Mouse (Mus musculus) midbrain, embryonic 14.5 days (tissue): ENCODE data around the gene Gm43518. TPM values are rescaled to one million over a fixed set of nuclear protein-coding genes. Genes with fewer than 3 reads are reported as not detected.

Experiments used
- ATAC-seq: fragments of 200-750 bp; cut with Nextera tagmentation; 2 replicates; pipeline ENCODE4 v1.8.0; 2017; ENCODE audit warnings: moderate number of reproducible peaks, moderate library complexity; ENCODE audit not compliant: low FRiP score, low TSS enrichment
- DNase-seq: peaks from one replicate; pipeline ENCODE4 v3.0.0-alpha.2; 2015
- H3K27ac ChIP-seq: fragments of 300-500 bp; sonication (generic); replicated peaks from 2 replicates; pipeline ENCODE4 v1.5.1; 2014; ENCODE audit warnings: mild to moderate bottlenecking, low read depth, low read length, moderate library complexity
- H3K27me3 ChIP-seq: fragments of 300-500 bp; sonication (generic); 2 replicates; pipeline ENCODE4 v1.6.1; 2014; ENCODE audit warnings: low read length, control low read depth, mixed read lengths; ENCODE audit not compliant: control insufficient read depth, insufficient read depth
- H3K36me3 ChIP-seq: fragments of 300-500 bp; sonication (generic); 2 replicates; pipeline ENCODE4 v1.6.1; 2014; ENCODE audit warnings: low read length, control low read depth; ENCODE audit not compliant: control insufficient read depth, insufficient read depth
- H3K4me1 ChIP-seq: fragments of 300-500 bp; sonication (generic); 2 replicates; pipeline ENCODE4 v1.6.1; 2014; ENCODE audit warnings: mild to moderate bottlenecking, antibody characterized with exemption, low read length, control low read depth; ENCODE audit not compliant: control insufficient read depth, insufficient read depth
- H3K4me2 ChIP-seq: fragments of 300-500 bp; sonication (generic); 2 replicates; pipeline ENCODE4 v1.6.1; 2014; ENCODE audit warnings: mild to moderate bottlenecking, low read length, moderate library complexity
- H3K4me3 ChIP-seq: fragments of 300-500 bp; sonication (generic); replicated peaks from 2 replicates; pipeline ENCODE4 v1.5.1; 2014; ENCODE audit warnings: low read depth, low read length
- H3K9ac ChIP-seq: fragments of 300-500 bp; sonication (generic); replicated peaks from 2 replicates; pipeline ENCODE4 v1.6.1; 2014; ENCODE audit warnings: mild to moderate bottlenecking, low read length, moderate library complexity
- H3K9me3 ChIP-seq: fragments of 300-500 bp; sonication (generic); 2 replicates; pipeline ENCODE4 v1.6.1; 2016; ENCODE audit warnings: low read length, control low read depth, mixed read lengths; ENCODE audit not compliant: control insufficient read depth
- WGBS: fragments of 180-500 bp; shearing (Covaris S2); extraction: QIAGEN DNeasy Blood & Tissue Kit; methylation state at CpG from one replicate; pipeline ENCODE4 v1.1.7; 2014; 5-methylcytosine and 5-hydroxymethylcytosine counted together
- polyA plus RNA-seq: library from polyadenylated mRNA; unstranded; fragments of >200 nt; fragmentation: Nextera tagmentation; extraction: Ambion mirVana; gene quantifications from 2 replicates; pipeline ENCODE4 v1.2.1, GENCODE M21; 2014

Gene Gm43518
- polyA plus RNA-seq, 1 experiment from 2014 or later, result 2.0 TPM

DNA sequence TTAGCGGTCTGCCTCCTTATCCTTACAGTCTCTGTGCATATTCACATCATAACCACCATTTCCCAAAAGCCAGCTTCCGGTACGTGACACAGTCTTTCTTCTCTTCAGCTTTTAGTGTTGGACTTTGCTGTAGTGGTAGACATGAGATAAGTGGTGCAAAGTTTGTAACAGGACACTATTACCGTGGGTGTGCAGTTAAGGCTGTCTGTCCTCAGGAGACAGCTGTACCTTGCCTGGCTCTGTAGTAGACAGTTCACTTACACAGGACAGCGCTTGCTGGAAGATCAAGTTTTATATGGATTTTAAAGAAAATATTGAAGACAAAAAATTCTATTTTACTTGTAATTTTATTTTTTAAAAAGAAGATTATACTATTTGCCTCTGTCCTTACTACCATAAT lies 41.2 kb downstream of the Gm43518 start:
- no peak overlapping the region for H3K9ac ChIP-seq
- ATAC-seq (no peak), DNase-seq (no peak)
- no peak overlapping the region for H3K4me2 ChIP-seq
- H3K4me3 ChIP-seq, result no peak overlapping the region
- no peaks in the 10 kb centered on the region for H3K9me3 ChIP-seq
- WGBS, result 89% methylated on average over 5 of the region's 5 CpGs
- H3K27me3 ChIP-seq, result no peaks in the 10 kb centered on the region
- no peaks in the 10 kb centered on the region for H3K4me1 ChIP-seq
- H3K36me3 ChIP-seq, result no peaks in the 10 kb centered on the region
- H3K27ac ChIP-seq, result no peak overlapping the region

DNA sequence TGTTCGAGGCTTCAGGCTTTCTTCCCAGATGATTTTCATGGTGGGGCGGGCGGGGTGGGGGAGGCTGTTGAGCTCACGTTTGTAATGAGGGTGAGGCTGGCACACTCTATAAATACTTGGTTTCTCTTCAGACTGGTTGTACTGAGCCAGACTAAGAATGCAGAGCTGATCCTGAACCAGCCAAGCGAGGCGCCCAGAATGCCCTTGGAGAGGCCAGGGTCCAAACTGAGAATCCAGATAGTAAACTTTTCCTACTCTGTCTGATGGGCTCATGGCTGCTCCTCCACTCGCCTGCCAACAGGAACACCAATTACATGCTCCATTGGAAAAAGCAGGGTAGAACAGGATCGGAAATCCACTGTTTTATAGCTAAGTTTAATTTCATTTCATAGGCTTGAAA lies 42.0 kb downstream of the Gm43518 start:
- WGBS, result 64% methylated on average over 8 of the region's 8 CpGs
- H3K27me3 ChIP-seq, result no peaks in the 10 kb centered on the region
- H3K4me1 ChIP-seq, result no peaks in the 10 kb centered on the region
- no peak overlapping the region for H3K4me2 ChIP-seq
- no peak for DNase-seq
- H3K36me3 ChIP-seq, result no peaks in the 10 kb centered on the region
- H3K9me3 ChIP-seq, result no peaks in the 10 kb centered on the region
- H3K4me3 ChIP-seq, result no peak overlapping the region
- no peak overlapping the region for H3K9ac ChIP-seq
- ATAC-seq, result no peak
- H3K27ac ChIP-seq, result no peak overlapping the region

DNA sequence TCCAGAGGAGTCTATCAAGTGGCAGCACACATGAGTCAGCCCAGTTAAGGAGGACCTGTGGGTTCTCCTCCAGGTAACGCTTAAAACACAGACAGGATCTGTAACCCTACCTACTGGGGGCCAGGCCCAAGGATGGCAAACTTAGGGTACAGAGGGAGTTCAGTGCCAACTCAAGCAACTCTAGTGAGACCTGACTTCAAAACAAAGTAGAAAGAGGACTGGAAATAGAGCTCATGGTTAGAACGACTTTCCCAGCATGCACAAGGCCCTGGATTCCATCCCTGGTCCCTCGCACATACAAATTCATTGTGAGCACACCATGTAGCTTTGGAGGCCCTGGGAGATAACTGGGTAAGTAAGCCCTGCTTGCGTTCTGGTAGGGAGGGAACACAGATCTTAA lies 43.4 kb downstream of the Gm43518 start:
- H3K9me3 ChIP-seq, result no peaks in the 10 kb centered on the region
- H3K27me3 ChIP-seq, result no peaks in the 10 kb centered on the region; the same call in 1 of the 2 replicates
- DNase-seq (no peak), ATAC-seq (no peak)
- H3K4me1 ChIP-seq, result peaks cover 4% of the 10 kb centered on the region; the same call in 1 of the 2 replicates
- H3K9ac ChIP-seq, result no peak overlapping the region
- no peak overlapping the region for H3K27ac ChIP-seq
- WGBS, result 88% methylated on average over 4 of the region's 4 CpGs
- H3K4me3 ChIP-seq, result no peak overlapping the region
- H3K4me2 ChIP-seq, result no peak overlapping the region
- H3K36me3 ChIP-seq, result no peaks in the 10 kb centered on the region

DNA sequence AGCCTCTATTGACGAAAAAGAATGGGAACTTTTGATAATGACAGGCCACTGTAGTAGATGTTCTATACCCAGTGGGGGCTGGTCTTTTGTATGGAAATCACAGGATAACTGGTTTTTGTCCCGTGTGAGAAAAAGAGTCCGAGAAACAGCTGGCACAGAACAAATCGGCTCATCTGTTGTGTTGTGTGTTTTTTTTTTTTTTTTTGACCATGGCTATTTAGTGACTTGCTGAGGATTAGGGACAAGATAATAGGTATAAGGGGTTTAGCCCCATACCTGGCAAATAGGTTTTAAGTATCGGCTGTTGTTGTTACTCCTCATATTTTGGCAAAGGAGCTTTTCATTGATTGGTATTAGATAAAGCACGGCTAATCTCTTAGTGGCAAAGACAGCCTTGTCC lies 45.2 kb downstream of the Gm43518 start:
- peaks cover 4% of the 10 kb centered on the region; the same call in 1 of the 2 replicates for H3K4me1 ChIP-seq
- peaks cover 4% of the 10 kb centered on the region; the same call in 1 of the 2 replicates for H3K27me3 ChIP-seq
- no peak overlapping the region for H3K4me3 ChIP-seq
- no peak for ATAC-seq
- DNase-seq, result no peak
- H3K4me2 ChIP-seq, result no peak overlapping the region
- no peak overlapping the region for H3K9ac ChIP-seq
- H3K27ac ChIP-seq, result no peak overlapping the region
- no peaks in the 10 kb centered on the region for H3K36me3 ChIP-seq
- WGBS, result 50% methylated on average over 6 of the region's 6 CpGs
- H3K9me3 ChIP-seq, result no peaks in the 10 kb centered on the region

DNA sequence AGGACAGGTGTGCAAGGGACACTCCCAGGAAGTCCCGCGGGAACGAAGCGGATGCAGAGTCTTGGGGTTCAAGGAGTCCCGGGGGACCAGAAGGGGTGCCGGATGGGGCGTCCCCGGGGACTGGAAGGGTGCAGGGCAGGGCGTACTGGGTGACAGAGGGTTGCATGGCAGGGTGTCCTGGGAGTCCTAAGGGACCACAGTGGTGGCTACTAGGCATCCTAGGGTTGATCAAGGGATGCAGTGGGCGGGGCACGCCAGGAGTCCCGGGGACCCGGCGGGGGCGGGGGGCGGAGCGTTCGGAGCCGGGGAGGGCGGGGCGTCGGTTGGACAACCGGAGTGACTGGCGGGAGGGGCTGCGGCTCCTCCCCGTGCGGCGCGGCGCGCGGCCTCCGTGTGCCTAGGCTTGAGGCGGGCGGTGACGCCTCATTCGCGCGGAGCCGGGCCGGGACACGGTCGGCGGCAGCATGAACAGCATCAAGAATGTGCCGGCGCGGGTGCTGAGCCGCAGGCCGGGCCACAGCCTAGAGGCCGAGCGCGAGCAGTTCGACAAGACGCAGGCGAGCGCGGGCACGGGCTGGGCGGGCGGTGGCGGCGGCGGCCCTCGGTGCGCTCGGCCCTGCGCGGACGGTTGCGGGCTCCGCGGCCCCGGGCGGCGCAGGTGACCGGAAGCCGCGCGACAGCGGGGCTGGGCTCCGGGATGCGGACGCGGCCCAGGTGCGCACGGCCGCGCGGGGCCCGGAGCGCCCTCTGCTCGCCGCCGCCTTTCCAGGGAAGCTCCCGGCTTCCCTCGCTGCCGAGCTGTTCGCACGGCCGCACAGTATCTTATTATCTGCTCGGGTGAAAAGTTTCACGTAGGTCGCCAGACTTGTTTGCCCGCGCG lies 46.3 kb downstream of the Gm43518 start, which contains the start of gene Hip1r:
Gene Hip1r, plus strand, starts transcription at position 330 of the 880 bp plus-strand sequence.
- peak within 1 kb of the TSS; percentile 72 for H3K9ac ChIP-seq
- H3K4me2 ChIP-seq, result peak within 1 kb of the TSS; percentile 90
- DNase-seq (peak; percentile 83), ATAC-seq (peak; percentile 64)
- no peaks in the 10 kb centered on the region for H3K9me3 ChIP-seq
- no peaks in the 10 kb centered on the region for H3K36me3 ChIP-seq
- H3K4me1 ChIP-seq, result peaks cover 4% of the 10 kb centered on the region; the same call in 1 of the 2 replicates
- H3K27me3 ChIP-seq, result peaks cover 4% of the 10 kb centered on the region; the same call in 1 of the 2 replicates
- H3K27ac ChIP-seq, result peak within 1 kb of the TSS; percentile 62
- peak within 1 kb of the TSS; percentile 67 for H3K4me3 ChIP-seq
- WGBS, result 1% methylated on average over 106 of the region's 106 CpGs

DNA sequence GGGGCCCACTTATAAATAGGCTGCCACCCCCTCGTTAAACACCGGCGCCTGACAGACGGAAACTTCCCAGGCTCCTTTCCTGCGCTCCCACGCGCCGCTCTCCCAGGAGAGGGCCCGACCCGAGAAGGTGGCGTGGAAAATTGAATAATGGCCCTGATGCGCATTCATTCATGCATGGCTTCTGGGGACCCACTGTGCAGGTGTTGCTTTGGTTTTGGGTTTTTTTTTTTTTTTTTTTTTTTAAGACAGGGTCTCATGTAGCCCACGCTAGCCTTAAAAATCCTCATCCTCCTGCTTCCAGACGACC lies 46.9 kb downstream of the Gm43518 start:
- Histone ChIP-seq H3K36me3 (no peaks in the 10 kb centered on the region), H3K4me3 (peak overlapping the region; percentile 67), H3K4me1 (peaks cover 4% of the 10 kb centered on the region; the same call in 1 of the 2 replicates), H3K9ac (peak overlapping the region; percentile 72), H3K27me3 (peaks cover 4% of the 10 kb centered on the region; the same call in 1 of the 2 replicates), H3K9me3 (no peaks in the 10 kb centered on the region), H3K27ac (peak overlapping the region; percentile 62; the same call in 1 of the 2 replicates), H3K4me2 (peak overlapping the region; percentile 90)
- DNase-seq (no peak), ATAC-seq (no peak)
- WGBS, result 0% methylated on average over 14 of the region's 14 CpGs

DNA sequence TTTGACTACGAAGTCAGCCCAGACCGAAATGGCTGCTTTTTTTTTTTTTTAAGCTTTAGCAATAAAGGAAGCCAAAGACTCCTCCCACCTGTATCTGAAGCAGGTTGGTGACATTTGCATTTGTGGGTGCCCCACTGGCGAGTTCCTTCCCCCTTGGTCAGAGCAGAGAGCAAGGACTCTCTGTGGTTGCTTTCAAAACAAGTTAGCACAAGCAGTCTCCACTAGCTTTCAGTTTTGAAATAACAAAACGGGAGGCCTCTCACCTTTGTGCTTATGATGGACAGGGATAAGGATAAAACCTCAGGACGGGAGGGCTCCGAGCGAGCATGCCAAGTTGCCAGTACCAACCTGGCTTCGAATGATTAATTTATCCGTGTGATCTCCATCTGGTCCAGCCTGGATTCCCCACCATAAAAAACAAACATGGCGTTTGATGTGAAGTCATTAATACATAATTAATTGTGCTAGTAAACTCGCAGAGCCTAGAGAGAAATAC lies 47.4 kb downstream of the Gm43518 start:
- Histone ChIP-seq H3K27ac (no peak overlapping the region), H3K27me3 (peaks cover 4% of the 10 kb centered on the region; the same call in 1 of the 2 replicates), H3K36me3 (no peaks in the 10 kb centered on the region), H3K9ac (no peak overlapping the region; the same call in 1 of the 2 replicates), H3K9me3 (no peaks in the 10 kb centered on the region), H3K4me1 (peaks cover 4% of the 10 kb centered on the region; the same call in 1 of the 2 replicates), H3K4me2 (peak overlapping the region; percentile 90), H3K4me3 (peak overlapping the region; percentile 67)
- WGBS, result 23% methylated on average over 11 of the region's 11 CpGs
- ATAC-seq (no peak), DNase-seq (peak; percentile 20)

DNA sequence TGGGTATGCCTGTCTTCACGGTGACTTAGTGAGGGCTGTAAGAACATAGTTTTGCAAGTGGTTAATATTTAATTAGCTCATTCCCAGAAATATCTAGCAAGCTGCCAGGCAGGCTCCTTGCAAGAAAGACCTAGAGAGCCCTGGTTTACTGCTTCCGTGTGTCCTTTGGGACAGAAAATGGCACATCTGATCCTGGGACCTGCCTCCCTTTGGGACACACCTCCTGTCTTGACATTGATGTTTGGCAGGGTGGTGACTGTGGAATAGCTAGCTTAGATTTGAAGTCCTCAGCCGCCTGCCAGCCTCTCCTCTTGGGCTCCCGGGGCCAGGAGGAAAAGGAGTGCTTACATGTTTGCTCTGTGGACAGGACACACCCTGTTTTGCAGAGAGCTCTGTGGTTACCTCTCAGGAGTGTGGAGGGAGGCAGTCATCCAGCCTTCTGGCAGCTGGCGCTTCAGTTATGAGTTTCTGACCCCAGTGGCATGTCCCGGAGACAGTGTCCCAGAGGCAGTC lies 48.5 kb downstream of the Gm43518 start:
- H3K4me3 ChIP-seq, result no peak overlapping the region
- H3K9me3 ChIP-seq, result no peaks in the 10 kb centered on the region
- DNase-seq (no peak), ATAC-seq (no peak)
- no peak overlapping the region for H3K4me2 ChIP-seq
- 74% methylated on average over 6 of the region's 6 CpGs for WGBS
- no peak overlapping the region for H3K27ac ChIP-seq
- H3K27me3 ChIP-seq, result peaks cover 4% of the 10 kb centered on the region; the same call in 1 of the 2 replicates
- no peak overlapping the region for H3K9ac ChIP-seq
- peaks cover 4% of the 10 kb centered on the region; the same call in 1 of the 2 replicates for H3K4me1 ChIP-seq
- H3K36me3 ChIP-seq, result no peaks in the 10 kb centered on the region
